Mouse (Mus musculus): ENCODE measurements around the gene Syt1.

The Syt1 gene

DNA sequence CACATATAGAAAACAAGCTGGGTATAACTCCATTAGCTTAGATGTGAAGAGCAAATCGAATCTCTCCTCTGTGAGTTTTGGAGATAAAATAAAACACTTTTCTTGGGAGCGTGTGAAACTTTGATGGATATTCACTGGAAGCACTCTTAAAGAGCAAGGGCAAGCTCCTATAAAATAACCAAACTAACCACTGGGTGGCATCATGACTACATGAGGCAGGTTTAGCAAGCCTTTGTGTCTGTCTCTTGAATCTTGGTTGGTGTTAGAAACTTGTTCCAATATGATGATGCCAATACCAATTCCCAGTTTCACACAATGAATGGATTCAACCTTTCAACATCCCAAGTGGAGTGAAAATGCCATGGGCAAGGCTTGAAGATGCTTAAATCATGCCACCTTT lies 276.8 kb downstream of the Syt1 start:
- DNase-seq, result no peak

DNA sequence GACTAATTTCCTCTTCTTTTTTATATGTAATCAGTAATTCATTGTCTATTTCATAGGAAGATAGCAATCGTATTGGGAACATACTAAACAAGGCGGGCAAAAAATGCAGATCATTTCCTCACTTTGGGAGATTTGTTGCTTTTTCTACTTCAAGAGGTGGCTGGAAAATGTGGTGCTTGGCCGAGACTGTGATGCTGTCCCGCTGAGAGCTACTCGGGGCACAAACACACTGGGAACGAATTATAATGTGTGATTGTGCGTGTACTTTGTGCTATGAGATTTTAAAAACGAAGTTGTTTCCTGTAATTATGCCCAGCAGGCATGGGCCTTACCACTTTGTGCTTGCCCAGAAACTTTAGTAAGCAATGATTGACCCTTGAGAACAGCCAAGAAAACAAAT lies 281.8 kb downstream of the Syt1 start:
- DNase-seq, result no peak

DNA sequence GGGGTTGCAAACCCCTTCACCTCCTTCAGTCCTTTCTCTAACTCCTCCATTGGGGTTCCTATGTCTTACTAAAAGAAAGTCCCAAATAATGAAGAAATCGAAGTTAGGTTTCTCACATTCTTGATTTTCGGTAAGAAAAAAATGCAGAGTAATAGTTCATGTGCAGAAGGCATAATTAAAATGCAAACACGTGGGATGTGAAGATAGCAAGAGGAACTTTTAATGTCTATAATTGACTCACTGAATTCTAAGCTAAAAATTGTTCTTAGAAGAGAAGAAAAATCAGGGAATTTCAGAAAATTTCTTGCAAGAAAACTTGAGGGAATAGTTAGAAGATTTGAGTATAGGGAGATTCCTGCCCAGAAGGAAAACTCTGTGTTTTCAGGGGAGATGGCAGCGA lies 284.4 kb downstream of the Syt1 start:
- no peak for DNase-seq

DNA sequence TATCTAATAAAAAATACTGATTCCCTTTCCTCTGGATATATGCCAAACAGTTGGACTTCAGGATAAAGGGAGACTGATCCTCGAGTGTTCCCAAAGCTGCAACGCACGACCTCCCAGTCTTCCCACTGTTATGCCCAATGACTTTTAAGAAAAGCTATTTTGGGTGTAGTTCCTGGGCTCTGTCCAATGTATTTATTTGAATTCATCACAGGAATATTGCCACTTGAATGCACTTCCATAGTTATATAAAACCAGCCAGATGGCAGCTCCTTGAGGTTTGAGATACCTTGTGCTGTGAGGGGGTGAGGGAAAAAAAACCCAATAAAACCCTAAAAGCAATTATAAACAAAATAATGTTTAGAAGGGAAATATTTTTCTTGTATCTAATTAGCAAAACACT lies 285.9 kb downstream of the Syt1 start:
- DNase-seq, result no peak

DNA sequence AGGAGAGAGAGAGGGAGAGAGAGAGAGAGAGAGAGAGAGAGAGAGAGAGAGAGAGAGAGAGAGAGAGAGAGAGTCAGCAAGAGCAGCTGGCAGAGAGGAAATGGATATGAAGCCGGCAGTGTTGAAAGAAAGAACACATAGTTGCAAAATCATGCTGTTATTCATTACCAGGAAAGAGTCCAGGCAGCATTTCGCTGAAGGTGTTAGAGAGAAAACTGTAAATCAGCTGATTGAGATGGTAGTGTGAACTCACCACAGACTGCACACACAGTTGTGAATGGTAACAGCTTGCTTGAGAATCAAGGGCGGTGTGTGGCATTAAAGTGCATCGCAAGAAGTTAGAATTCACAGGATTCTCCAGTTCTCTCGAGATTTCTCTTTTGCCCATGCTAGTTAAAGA lies 300.3 kb downstream of the Syt1 start:
- peak; percentile 73 for DNase-seq

DNA sequence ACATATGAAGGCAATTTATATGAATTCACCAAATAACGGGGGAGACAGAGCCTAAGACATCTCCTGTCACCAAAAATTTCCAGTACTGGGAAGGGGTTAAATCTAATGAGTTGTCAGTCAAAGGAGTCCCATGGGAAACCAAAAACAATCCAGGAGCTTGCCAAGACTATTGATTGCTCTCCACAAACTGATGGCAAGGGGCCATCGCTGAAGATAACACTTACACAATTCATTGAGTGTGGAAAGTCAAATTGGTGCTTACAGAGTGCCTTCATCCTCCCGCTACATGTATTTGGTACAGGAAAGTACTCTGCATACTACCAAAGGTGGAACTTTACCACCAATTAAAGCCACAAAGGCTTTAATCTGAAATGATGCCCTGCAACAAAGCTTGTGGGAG lies 305.1 kb downstream of the Syt1 start:
- no peak for DNase-seq

DNA sequence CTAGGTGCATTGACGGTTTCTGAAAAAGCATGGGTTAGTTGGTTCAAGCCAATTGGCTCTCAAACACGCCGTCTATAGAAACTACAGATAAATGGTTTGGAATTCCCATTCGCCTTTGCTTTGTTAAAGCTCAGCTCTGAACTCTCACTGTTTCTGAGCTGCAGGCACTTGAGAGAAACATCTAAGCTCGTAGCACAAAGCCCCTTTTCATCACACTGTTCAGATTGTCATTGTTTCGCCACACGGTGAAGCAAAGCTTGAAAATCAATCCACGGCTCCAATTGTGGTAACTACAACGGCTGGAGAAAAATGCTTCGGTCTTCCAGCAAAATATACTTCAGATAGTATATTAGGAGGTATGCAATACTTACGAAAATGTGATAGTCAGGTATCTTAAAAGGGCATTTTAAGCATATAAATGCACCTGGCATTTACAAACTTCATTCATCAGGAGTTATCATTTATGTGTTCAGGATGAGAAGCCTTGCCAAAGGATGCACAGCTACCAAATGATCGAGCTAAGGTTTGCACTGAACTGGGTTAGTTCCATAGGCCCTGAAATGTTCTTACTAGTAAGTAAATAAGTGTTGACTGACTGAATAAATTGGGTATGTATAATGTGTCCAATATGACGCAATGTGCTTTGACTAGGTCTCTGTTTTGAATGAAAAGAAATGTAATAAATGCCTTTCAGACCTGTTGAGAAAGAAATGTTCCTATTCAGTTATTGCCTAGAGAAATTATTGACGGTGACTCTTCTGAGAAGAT lies 309.2 kb downstream of the Syt1 start:
- no peak for DNase-seq

DNA sequence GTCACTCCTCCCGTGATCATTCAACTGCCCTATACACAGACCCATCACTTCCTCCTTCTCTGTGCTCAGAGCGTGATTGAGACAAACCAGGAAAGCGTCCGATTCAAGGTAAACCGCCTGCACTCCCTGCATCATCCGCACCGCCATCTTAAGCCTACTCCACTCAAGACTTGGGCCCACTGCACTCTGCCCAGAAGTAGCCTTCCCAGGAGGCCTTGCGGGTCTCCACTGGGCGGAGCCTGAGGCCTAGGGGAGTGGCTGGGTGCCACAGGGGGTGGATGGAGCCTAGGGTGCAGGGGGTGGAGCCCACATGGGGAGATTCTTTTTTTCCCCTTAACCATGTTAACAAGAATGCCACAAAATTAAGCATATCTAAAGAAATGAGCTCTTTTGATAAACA lies 310.8 kb downstream of the Syt1 start, which contains the start of gene Gm5136:
Gene Gm5136, minus strand, starts transcription at position 215 of the 400 bp plus-strand sequence.
- no peak for DNase-seq

DNA sequence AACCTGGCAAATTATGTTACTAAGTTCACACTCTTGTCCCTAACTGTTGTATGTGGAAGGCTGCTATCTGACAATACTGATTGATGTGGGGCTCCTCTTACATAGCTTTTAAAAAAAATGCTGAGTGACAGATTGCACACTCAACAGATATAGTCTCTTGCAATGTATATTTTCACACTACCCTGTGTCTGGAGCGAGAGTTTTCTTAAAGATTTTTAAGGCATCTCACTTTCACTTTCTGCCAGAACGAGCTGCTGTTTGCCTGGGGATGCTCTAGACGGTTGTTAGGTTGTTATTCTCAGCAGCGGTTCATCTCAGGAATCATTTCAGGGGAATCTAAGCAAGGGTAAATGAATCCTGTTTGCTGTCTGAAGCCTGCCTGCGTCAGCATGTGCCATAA lies 313.7 kb downstream of the Syt1 start:
- DNase-seq, result no peak

DNA sequence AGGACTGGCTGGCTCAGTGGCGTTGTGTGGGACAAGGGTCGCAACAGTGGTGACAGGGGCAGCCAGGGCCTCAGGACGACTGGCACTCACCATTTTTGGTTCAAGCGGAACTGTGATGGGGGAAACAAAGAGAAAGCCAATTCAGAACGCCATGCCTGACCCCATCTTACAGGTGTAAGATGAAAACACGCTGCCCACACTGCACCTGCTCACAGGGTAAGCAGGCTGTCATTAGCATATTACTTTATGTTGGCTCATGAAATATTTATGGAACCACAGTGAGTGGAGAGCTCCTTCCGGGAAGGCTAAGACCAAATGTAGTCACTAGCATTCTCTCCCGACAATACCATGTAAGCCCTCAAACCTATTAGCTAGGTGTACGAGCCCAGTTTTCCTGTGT lies 319.8 kb downstream of the Syt1 start:
- DNase-seq, result no peak

DNA sequence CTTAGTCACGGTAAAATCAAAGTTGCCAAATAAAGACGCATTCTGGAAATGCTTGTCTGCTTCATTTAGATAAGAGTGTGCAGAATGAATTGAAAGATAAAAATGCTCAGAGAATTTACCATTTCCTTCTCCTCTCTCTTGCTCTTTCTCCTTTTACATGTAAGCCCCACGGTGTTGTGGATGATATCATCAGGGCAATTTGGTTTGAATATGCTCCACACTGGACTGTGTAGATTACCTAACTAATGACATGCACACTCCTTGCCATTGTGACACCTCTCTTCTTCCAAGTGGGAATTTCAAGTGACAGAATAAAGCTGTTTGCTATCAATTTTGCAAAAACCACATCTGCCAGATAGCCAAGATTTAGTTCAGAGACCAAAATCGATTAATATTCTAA lies 324.1 kb downstream of the Syt1 start:
- DNase-seq, result no peak

DNA sequence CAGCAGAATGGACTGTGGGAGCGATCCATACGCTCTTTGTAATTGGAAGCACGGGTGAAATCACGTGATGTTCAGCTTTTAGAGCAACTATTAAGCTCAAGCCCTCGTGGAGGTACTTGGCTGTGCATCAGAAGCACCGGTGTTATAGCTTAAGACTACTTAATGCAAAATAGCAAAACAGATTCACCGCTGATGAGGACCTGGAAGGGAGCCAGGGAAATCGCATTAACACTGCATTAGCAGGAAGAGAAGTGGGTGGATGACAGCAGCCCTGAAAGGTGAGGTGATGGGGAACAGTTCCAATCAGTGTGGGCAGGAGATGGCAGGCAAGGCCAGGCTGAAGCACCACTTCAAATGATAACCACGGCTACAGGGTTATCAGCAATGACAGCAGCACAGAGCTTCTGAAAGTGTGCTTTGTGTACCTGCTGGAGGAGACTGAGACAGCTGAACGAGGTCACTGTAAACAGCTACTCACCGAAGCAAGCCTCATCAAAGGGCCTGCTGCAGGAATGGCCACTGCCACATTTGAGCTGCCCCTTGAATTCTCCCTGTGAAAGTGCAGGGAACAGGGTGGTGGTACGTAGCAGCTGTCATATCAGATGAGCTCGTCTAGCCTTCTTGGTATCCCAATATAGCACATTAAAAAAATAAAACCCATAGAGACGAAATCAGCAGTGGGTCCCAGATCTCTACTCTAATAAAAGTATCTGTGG lies 330.9 kb downstream of the Syt1 start:
- peak; percentile 68 for DNase-seq

DNA sequence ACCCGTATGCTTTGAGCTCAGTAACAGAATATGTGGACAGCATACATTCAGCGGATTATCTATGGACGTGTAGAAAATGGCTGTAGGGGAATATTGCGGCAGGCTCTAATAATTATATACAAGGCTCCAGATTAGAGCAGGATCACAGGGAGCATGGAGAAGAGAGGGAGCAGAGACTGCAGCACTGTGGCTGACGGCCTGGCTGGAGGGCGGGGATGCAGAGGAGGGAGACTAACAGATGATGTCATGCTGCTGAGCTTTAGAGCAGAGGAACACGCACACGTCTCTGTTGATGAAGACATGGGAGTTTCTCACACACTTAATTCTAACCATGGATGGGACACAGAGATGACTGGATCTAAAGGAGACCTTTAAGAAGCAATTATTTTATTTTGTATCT lies 333.7 kb downstream of the Syt1 start:
- DNase-seq, result no peak

DNA sequence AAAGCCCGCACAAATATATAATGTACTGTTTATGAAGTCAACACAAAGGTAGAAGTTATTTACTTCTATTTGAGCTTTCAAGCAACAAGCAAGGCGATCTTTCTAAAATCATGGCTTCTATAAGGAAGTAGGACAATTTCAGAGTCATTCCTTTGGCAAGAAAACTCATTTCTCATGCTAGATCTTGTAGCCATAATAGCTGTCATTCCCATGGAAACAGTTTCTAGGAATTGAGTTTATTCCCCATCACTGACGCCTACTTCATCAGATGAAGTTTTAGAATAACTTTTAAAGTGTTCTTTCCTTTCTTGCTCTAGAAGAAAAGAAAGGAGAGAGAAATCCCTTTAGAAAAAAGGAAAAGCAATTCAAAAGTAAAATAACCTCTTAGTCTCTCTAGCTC lies 341.8 kb downstream of the Syt1 start:
- no peak for DNase-seq

DNA sequence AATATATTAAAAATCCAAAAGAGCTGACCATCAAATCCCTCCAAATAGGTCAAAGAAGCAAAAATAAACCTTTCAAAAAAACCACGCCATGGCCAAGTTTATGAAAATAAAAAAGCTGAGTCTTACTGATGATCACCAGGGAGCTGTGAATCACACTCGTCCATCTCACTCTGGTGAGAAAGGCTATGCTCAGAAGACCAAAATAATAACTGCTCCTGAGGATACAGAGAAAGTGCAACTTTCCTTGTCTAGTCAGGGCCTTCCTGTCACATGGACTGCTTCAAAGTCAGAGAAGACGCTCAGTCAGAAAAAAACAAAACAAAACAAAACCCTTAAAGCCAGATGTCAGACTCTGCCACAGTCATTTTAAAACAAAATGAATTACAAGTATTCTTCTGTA lies 350.5 kb downstream of the Syt1 start:
- no peak for DNase-seq

DNA sequence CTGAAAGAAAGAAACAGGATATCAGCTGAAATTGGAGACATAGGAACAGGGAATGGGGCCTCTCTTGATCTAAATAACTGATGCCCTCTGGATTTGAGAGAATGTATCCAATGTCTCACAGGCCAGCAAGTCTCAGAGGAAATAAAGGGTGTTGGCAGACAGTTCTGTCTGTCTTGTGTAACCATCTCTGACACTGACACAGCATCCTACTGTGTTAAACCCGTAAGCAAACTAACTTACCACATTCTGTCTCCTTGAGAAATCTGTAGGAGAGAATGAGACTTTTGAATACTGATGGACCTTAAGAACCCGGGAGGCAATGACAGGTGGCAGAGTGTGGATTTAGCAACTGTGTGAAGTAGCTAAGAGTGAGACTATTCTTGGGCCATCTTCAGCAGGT lies 352.5 kb downstream of the Syt1 start:
- no peak for DNase-seq

DNA sequence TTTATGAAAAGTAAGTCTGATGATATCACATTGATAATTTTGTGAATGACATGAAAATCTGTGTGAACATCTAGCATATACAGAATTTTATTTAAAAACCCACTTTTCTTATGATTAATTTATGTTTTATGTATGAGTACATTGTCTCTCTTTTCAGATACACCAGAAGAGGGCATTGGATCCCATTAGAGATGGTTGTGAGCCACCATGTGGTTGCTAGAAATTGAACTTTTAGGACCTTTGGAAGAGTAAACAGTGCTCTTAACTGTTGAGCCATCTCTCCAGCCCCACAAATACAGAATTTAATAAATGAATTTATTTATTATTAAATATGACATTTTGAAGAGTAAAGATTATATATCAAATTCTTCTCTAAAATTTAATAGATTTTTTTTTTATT lies 353.1 kb downstream of the Syt1 start:
- no peak for DNase-seq

DNA sequence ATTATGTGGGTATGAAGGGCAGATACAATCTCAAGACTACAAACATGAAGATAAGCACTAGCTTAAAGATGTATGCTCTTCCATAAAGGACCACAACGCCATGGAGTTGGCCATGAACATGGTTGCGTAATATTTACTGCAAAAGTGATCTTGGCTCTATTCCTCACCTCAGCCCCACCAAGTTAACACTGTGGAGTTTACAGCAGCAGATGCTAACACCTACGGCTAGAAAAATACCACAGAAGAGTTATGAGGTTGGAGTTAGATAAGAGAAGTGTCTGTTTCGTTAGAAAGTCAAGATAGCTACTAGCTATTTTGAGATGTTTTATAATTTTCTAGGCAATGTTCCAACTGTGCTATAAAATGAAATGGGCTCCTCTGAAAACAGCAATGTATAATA lies 353.9 kb downstream of the Syt1 start:
- DNase-seq, result peak; percentile 65

DNA sequence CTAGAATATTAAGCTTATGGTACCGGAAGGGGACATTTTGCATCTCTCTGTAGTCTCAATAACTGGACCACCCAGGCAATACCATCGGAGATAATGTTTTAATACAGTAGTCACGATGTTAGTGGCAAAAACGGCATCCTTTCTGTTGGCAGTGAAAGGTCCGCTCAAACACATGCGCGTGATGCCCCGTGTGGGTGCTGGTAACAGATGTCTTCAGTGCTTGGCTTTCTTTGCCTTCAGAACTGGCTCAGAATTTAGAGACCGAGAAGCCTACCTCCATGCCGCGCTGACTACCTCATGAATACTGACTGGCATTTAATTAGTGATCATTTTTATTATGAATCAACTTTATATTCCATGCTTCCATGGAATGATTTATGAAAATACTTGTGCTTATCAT lies 355.7 kb downstream of the Syt1 start:
- DNase-seq, result no peak

DNA sequence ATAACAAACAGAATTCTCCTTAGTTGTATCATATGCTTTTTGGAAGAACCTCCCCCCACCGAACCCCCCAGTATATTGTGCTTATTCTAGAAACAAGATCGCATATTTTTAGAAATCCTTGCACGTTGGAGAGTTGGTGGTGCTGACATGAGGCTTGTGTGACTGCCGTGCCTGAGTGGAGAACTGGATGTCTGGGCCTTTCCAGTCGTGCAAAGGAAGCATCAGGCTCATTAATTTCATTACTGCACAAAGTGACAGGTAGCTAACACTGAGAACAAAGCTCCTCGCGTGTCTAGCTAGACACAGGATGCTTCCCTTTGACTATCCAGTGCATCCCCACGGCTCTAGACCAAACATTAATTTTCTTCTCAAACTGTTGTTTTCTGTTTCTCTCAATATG lies 358.0 kb downstream of the Syt1 start:
- DNase-seq, result no peak

DNA sequence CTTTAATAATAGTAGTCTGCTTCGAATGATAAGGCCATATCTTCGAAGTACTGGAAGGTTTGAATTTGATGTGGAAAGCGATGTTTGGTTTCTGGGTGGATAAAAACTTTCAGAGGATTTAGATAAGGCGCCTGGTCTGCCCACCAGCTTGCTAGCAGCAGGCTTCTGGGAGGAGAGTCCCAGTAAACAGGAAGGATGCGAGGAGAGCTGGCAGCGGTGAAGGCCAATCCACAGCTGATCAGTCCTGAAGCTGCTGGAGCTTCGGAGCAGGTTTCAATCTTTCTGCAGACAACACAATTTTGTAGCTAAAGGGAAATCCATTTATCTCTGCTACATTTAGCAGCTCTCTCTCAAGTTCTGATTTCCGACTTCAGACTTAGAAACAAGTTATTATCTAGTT lies 358.7 kb downstream of the Syt1 start:
- no peak for DNase-seq

DNA sequence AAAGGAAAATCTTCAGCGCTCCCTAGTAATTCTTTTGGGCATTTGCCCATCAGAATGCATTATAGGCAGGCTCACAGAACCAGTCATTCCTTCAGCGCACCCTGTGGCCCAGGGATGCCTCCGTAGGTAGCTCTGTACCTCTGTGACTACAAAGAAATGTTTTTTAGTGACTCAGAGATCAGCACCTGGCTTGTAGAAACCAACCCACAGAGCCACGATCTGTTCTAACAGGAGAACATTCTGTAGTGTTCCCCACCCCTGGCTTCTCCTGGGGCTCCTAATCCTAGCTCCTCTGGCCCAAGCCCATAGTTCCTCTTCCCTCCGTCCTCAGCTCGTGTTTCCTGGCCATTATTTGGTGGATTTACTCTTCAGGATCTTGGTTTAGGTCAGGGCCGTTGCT lies 361.6 kb downstream of the Syt1 start:
- DNase-seq, result no peak

DNA sequence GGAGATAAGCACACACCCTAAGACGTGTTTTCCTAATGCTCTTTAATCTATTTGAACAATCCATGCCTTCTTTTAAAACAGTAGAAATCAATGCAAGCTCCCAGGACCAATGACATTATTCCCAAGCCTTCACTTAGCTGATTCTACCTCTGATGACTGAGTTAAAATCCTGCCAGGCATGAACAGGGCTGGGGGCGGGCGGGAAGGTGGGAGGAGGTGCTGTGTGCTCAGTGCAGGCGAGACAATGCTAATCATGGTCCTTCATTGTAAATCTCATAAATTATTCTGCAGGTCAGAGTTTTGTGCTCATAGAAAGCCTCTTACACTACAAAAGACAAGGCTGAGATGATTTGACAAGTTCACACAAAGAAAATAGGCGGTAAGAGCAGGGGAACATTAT lies 366.9 kb downstream of the Syt1 start:
- no peak for DNase-seq

DNA sequence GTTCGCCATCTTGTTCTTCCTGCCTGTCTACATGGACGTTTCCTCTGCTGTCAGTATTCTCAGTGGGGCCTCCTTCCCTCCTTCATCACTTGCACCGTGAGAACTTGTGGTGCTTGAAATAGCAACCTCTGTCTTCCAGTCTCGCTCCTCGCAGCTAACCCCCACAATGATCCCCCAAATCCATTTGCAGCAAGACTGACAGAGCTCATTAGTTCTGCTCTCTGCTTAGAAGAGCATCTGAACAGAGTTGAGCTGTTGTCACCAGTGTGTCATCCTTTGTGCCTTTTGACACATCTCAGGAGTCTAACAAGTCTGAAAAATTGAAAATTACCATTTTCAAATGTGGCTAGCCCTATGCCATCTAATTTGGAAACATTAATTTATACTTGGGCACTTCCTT lies 372.7 kb downstream of the Syt1 start:
- no peak for DNase-seq

DNA sequence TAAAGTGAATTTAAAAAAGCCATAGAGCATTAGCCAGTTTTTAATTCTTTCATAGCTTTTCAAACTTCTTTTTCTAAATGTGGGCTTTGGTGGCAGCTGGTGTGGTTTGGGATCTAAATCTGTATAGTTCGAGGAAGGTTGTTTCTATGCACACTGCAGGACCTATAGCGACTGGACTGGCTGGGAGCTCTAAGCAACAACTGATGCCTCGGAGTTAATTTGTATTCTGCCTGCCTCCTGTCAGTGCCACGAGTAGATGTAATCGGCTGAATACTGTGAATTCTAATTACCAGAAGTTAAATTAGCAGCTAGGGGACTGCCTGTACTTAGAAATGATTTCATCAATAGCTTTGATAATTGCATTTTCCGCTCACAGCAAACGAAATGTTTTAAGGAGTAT lies 374.7 kb downstream of the Syt1 start:
- DNase-seq, result no peak
